In the genomic region with DNA sequence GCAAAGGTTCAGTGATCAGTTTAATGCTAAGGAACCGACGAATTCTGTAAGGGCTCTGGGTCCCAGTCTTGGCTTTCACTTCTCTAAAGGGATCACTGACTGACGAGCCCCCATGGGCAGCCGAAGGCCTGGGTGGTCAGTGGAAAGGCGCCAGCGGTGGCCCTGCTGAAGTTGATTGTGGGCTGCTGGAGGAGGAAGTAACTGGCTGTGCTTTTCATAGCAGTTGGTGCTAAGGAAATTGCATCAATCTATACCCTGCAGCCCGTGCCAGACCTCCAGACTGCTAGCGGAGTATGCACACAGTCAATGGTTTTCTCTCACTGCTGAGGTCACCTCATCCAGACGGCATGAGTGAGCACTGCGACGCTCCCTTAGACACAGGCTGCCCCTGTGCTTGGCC, we compare ENCODE assay signal across 9 mouse cellular contexts. TPM values are rescaled to one million over a fixed set of nuclear protein-coding genes. Genes with fewer than 3 reads are reported as not detected.
A peak's percentile ranks its signal among the peaks of the same experiment; 100 is the strongest.
DNase-seq lines count a peak whose midpoint lies in the region; ATAC-seq lines count a peak whose summit lies in the region.
"Had no signal": no experiment of that assay in that cellular context is flagged by ENCODE, and none has a peak within 500 bp of the region (broad histone marks: within the 10 kb centered on the region; RNA-seq: fewer than 3 reads in every experiment).

No protein-coding gene starts in this region.

- H3K9me3 ChIP-seq in kidney, embryonic 14.5 days (ENCODE audit: control insufficient read depth, low read length): no peaks in the 10 kb centered on the region
- no peaks in the 10 kb centered on the region for H3K9me3 ChIP-seq in liver, embryonic 13.5 days (replicated peaks)

- H3K9ac ChIP-seq in kidney, embryonic 14.5 days (ENCODE audit: low read depth, low read length): no peak overlapping the region
- H3K9ac ChIP-seq in liver, embryonic 13.5 days: no peak overlapping the region

- DNase-seq in kidney, postnatal 14 days: no peak
- peak; percentile 22 for DNase-seq in embryo, embryonic 10.5 days (ENCODE audit: low spot score)
- peak; percentile 29 to 47 for DNase-seq in heart, postnatal 14 days
- no peak for DNase-seq in liver, embryonic 13.5 days
- DNase-seq in monocyte, adult 2 months (ENCODE audit: low read depth in 1 of 2, low spot score in 2 of 2): peak; percentile 49 to 68
- no peak for DNase-seq in Muller cell, postnatal 12 days (ENCODE audit: inconsistent ontology term)
- DNase-seq in cerebellum, adult 8-10 months: no peak

- H3K4me1 ChIP-seq in kidney, embryonic 14.5 days (ENCODE audit: control insufficient read depth, insufficient read depth, low read length): peaks cover 3% of the 10 kb centered on the region; the same call in 1 of the 2 replicates
- H3K4me1 ChIP-seq in liver, embryonic 13.5 days (replicated peaks): peaks cover 26% of the 10 kb centered on the region

- peak overlapping the region; percentile 64; the same call in 1 of the 2 replicates for H3K4me3 ChIP-seq in kidney, embryonic 14.5 days (ENCODE audit: low read length)
- peak overlapping the region; percentile 61 for H3K4me3 ChIP-seq in liver, embryonic 13.5 days (replicated peaks)

- H3K27me3 ChIP-seq in kidney, embryonic 14.5 days (ENCODE audit: control insufficient read depth, insufficient read depth, low read length): peaks cover 11% of the 10 kb centered on the region; the same call in 1 of the 2 replicates
- H3K27me3 ChIP-seq in liver, embryonic 13.5 days: peaks cover 78% of the 10 kb centered on the region

- H3K27ac ChIP-seq in kidney, embryonic 14.5 days (ENCODE audit: low read depth, low read length): no peak overlapping the region
- peak overlapping the region; percentile 53; the same call in 1 of the 2 replicates for H3K27ac ChIP-seq in liver, embryonic 13.5 days

- intact Hi-C loops in heart, postnatal 14 days (cut with DNase I): no loop called here

- H3K36me3 ChIP-seq in kidney, embryonic 14.5 days (ENCODE audit: control insufficient read depth, insufficient read depth, low read length): no peaks in the 10 kb centered on the region
- H3K36me3 ChIP-seq in liver, embryonic 13.5 days: no peaks in the 10 kb centered on the region

- 32% methylated on average over 11 of the region's 11 CpGs for WGBS in kidney, embryonic 14.5 days
- WGBS in liver, embryonic 13.5 days (ENCODE audit: insufficient replicate concordance): 14% methylated on average over 11 of the region's 11 CpGs

- H3K4me2 ChIP-seq in kidney, embryonic 14.5 days (replicated peaks; ENCODE audit: low read depth, low read length): peak overlapping the region; percentile 98
- H3K4me2 ChIP-seq in liver, embryonic 13.5 days: peak overlapping the region; percentile 71

- ATAC-seq in kidney, embryonic 14.5 days (ENCODE audit: low FRiP score, low TSS enrichment): no peak; the same call in 1 of the 2 replicates
- ATAC-seq in liver, embryonic 13.5 days (ENCODE audit: low read depth): peak; percentile 27; the same call in 1 of the 2 replicates

RNA-seq across cellular contexts. Expression of a gene that starts 1.3 kb away (rescaled TPM):
- 12.0 and 16.0 TPM in 2 replicates for polyA plus RNA-seq in kidney, embryonic 14.5 days (2014; fragmentation: Nextera tagmentation; extraction: Ambion mirVana)
- total RNA-seq in heart, postnatal 14 days (2021): 10 to 100 TPM; 18.1 to 18.3 TPM
- 6.9 and 7.5 TPM in 2 replicates for polyA plus RNA-seq in liver, embryonic 13.5 days (2015; fragmentation: Nextera tagmentation; extraction: Ambion mirVana)

RNA-seq across cellular contexts. Expression of a gene that starts 4.5 kb away (rescaled TPM):
- not detected in 2 replicates for polyA plus RNA-seq in kidney, embryonic 14.5 days (2014; fragmentation: Nextera tagmentation; extraction: Ambion mirVana)
- not detected for total RNA-seq in heart, postnatal 14 days (2021)
- not detected in 2 replicates for polyA plus RNA-seq in liver, embryonic 13.5 days (2015; fragmentation: Nextera tagmentation; extraction: Ambion mirVana)
- total RNA-seq: layer of hippocampus, adult 18-20 months had no signal

RNA-seq across cellular contexts. Expression of a gene that starts 30.8 kb away (rescaled TPM):
- 54.7 and 88.8 TPM in 2 replicates for polyA plus RNA-seq in kidney, embryonic 14.5 days (2014; fragmentation: Nextera tagmentation; extraction: Ambion mirVana)
- total RNA-seq in heart, postnatal 14 days (2021): 100 to 1,000 TPM; 135 TPM
- polyA plus RNA-seq in liver, embryonic 13.5 days (2015; fragmentation: Nextera tagmentation; extraction: Ambion mirVana): 24.0 and 25.3 TPM in 2 replicates

Comparison
In these comparisons a context has a peak if more than half of its experiments do, and no peak if none do; other contexts are left out.
1. DNase-seq: peak in embryo, embryonic 10.5 days (single experiment), heart, postnatal 14 days (2 of 2) and monocyte, adult 2 months (2 of 2); none in kidney, postnatal 14 days (single experiment), liver, embryonic 13.5 days (single experiment), Muller cell, postnatal 12 days (single experiment) and cerebellum, adult 8-10 months (single experiment).